Mouse (Mus musculus): ENCODE measurements around the gene Fndc8.
A peak's percentile ranks its signal among the peaks of the same experiment; 100 is the strongest.

Gene Fndc8

GRCm38 (mm10) chr11:82869506-82870172, 22.3 kb upstream of the Fndc8 start:
- no peak for DNase-seq (ENCODE audit: low read depth, low spot score)

GRCm38 (mm10) chr11:82870173-82871030, 21.5 kb upstream of the Fndc8 start:
- no peak for DNase-seq (ENCODE audit: low read depth, low spot score)

GRCm38 (mm10) chr11:82871031-82871446, 20.9 kb upstream of the Fndc8 start, which contains the start of gene Rffl:
Gene Rffl, minus strand, starts transcription at chr11:82871210.
- peak; percentile 76 for DNase-seq (ENCODE audit: low read depth, low spot score)

- no peak for DNase-seq (ENCODE audit: low read depth, low spot score)
Observed at GRCm38 (mm10) chr11:82874924-82875323, 17.0 kb upstream of the Fndc8 start.

- DNase-seq (ENCODE audit: low read depth, low spot score) = no peak
Observed at GRCm38 (mm10) chr11:82875631-82876030, 16.3 kb upstream of the Fndc8 start.

GRCm38 (mm10) chr11:82877726-82878344, 14.1 kb upstream of the Fndc8 start:
- DNase-seq (ENCODE audit: low read depth, low spot score) = no peak

- no peak for DNase-seq (ENCODE audit: low read depth, low spot score)
Observed at GRCm38 (mm10) chr11:82883180-82883579, 8.7 kb upstream of the Fndc8 start.

- no peak for DNase-seq (ENCODE audit: low read depth, low spot score)
Observed at GRCm38 (mm10) chr11:82886559-82886958, 5.4 kb upstream of the Fndc8 start.

GRCm38 (mm10) chr11:82888491-82888946, 3.4 kb upstream of the Fndc8 start:
- no peak for DNase-seq (ENCODE audit: low read depth, low spot score)

- DNase-seq (ENCODE audit: low read depth, low spot score) = no peak
Observed at GRCm38 (mm10) chr11:82889524-82890341, 2.2 kb upstream of the Fndc8 start.

- DNase-seq (ENCODE audit: low read depth, low spot score) = peak; percentile 75
Observed at GRCm38 (mm10) chr11:82890342-82890762, 1.6 kb upstream of the Fndc8 start, which contains the start of gene Rad51d. Gene Rad51d, minus strand, starts transcription at chr11:82890614.

GRCm38 (mm10) chr11:82897478-82897877, 5.6 kb downstream of the Fndc8 start:
- no peak for DNase-seq (ENCODE audit: low read depth, low spot score)

GRCm38 (mm10) chr11:82899720-82900119, 7.8 kb downstream of the Fndc8 start:
- DNase-seq (ENCODE audit: low read depth, low spot score) = no peak

- DNase-seq (ENCODE audit: low read depth, low spot score) = no peak
Observed at GRCm38 (mm10) chr11:82901606-82902310, 9.8 kb downstream of the Fndc8 start.

GRCm38 (mm10) chr11:82904952-82905351, 13.0 kb downstream of the Fndc8 start:
- no peak for DNase-seq (ENCODE audit: low read depth, low spot score)

GRCm38 (mm10) chr11:82905816-82906215, 13.9 kb downstream of the Fndc8 start:
- no peak for DNase-seq (ENCODE audit: low read depth, low spot score)

- DNase-seq (ENCODE audit: low read depth, low spot score) = peak; percentile 73
Observed at GRCm38 (mm10) chr11:82907651-82908607, 16.0 kb downstream of the Fndc8 start, which contains the start of gene Nle1. Gene Nle1, minus strand, starts transcription at chr11:82908411.

GRCm38 (mm10) chr11:82908608-82908989, 16.7 kb downstream of the Fndc8 start:
- DNase-seq (ENCODE audit: low read depth, low spot score) = no peak

GRCm38 (mm10) chr11:82910250-82910649, 18.3 kb downstream of the Fndc8 start, which contains the start of gene Unc45b:
Gene Unc45b, plus strand, starts transcription at chr11:82910550.
- no peak for DNase-seq (ENCODE audit: low read depth, low spot score)
